Mouse (Mus musculus) megakaryocyte, embryonic 14.5 days (primary cell): ENCODE results near the gene Dio1. TPM values are rescaled to one million over a fixed set of nuclear protein-coding genes. Genes with fewer than 3 reads are reported as not detected.

Experiments used
- H3K27me3 ChIP-seq: replicated peaks from 2 replicates; pipeline ENCODE3; 2012; ENCODE audit warnings: inconsistent platforms
- H3K36me3 ChIP-seq: replicated peaks from 2 replicates; pipeline ENCODE3; 2012; ENCODE audit warnings: low read length, inconsistent platforms, mixed read lengths
- H3K4me1 ChIP-seq: 2 replicates; pipeline ENCODE4 v1.6.1; 2012; ENCODE audit warnings: inconsistent platforms
- H3K4me3 ChIP-seq: replicated peaks from 2 replicates; pipeline ENCODE3; 2012; ENCODE audit warnings: moderate library complexity, mild to moderate bottlenecking, inconsistent platforms
- H3K9me3 ChIP-seq: 2 replicates; pipeline ENCODE4 v1.6.1; 2012; ENCODE audit warnings: inconsistent platforms
- FLI1 ChIP-seq: IDR thresholded peaks from 2 replicates; pipeline ENCODE4 v1.6.1; 2012; ENCODE audit warnings: low read length, inconsistent platforms, mixed read lengths
- GATA1 ChIP-seq: IDR thresholded peaks from 3 replicates; pipeline ENCODE4 v1.6.1; 2012; ENCODE audit warnings: mixed read lengths, low read length, inconsistent platforms, borderline replicate concordance
- polyA plus RNA-seq: library from polyadenylated mRNA; stranded (reverse); fragments of >175 nt; gene quantifications from 2 replicates; pipeline ENCODE4 v1.2.3, GENCODE M21; 2012; ENCODE audit warnings: low replicate concordance; ENCODE audit not compliant: insufficient read depth

Dio1 gene
- polyA plus RNA-seq: not detected in 2 replicates

GRCm38 (mm10) chr4:107306966-107307365 is at the start of gene Dio1:
Dio1 (minus strand) TSS chr4:107307169.
- no peak within 1 kb of the TSS for H3K4me3 ChIP-seq
- TF ChIP-seq FLI1: no peak
- no peak for TF ChIP-seq GATA1
- peaks cover 20% of the 10 kb centered on the region for H3K4me1 ChIP-seq
- H3K27me3 ChIP-seq: peaks cover 53% of the 10 kb centered on the region
- no peaks in the 10 kb centered on the region for H3K36me3 ChIP-seq
- peaks cover 6% of the 10 kb centered on the region for H3K9me3 ChIP-seq

GRCm38 (mm10) chr4:107354543-107354942 is 47.6 kb upstream of the Dio1 start:
- no peak for TF ChIP-seq GATA1
- no peak for TF ChIP-seq FLI1
- no peaks in the 10 kb centered on the region for H3K27me3 ChIP-seq
- H3K4me3 ChIP-seq: no peak overlapping the region
- H3K4me1 ChIP-seq: peaks cover 58% of the 10 kb centered on the region
- peaks cover 77% of the 10 kb centered on the region for H3K36me3 ChIP-seq
- H3K9me3 ChIP-seq: peaks cover 4% of the 10 kb centered on the region

- Histone ChIP-seq H3K27me3 (no peaks in the 10 kb centered on the region), H3K4me3 (no peak overlapping the region), H3K4me1 (peaks cover 58% of the 10 kb centered on the region), H3K36me3 (peaks cover 75% of the 10 kb centered on the region), H3K9me3 (peaks cover 4% of the 10 kb centered on the region)
- no peak for TF ChIP-seq FLI1
- TF ChIP-seq GATA1: no peak
Measured at GRCm38 (mm10) chr4:107354126-107354525, 47.2 kb upstream of the Dio1 start.

- no peaks in the 10 kb centered on the region for H3K27me3 ChIP-seq
- H3K4me3 ChIP-seq: no peak overlapping the region
Measured at GRCm38 (mm10) chr4:107353612-107354011, 46.6 kb upstream of the Dio1 start.

GRCm38 (mm10) chr4:107351368-107351767 is 44.4 kb upstream of the Dio1 start:
- H3K9me3 ChIP-seq: no peaks in the 10 kb centered on the region
- no peaks in the 10 kb centered on the region for H3K27me3 ChIP-seq
- H3K36me3 ChIP-seq: peaks cover 85% of the 10 kb centered on the region
- H3K4me1 ChIP-seq: peaks cover 54% of the 10 kb centered on the region
- H3K4me3 ChIP-seq: no peak overlapping the region
- no peak for TF ChIP-seq FLI1
- TF ChIP-seq GATA1: no peak

More at GRCm38 (mm10) chr4:107353612-107354011, 46.6 kb upstream of the Dio1 start:
- TF ChIP-seq GATA1: no peak
- no peak for TF ChIP-seq FLI1
- Histone ChIP-seq H3K4me1 (peaks cover 60% of the 10 kb centered on the region), H3K9me3 (peaks cover 4% of the 10 kb centered on the region), H3K36me3 (peaks cover 74% of the 10 kb centered on the region)

- no peak for TF ChIP-seq GATA1
- TF ChIP-seq FLI1: no peak
- Histone ChIP-seq H3K4me1 (peaks cover 41% of the 10 kb centered on the region), H3K9me3 (no peaks in the 10 kb centered on the region), H3K4me3 (no peak overlapping the region), H3K27me3 (no peaks in the 10 kb centered on the region), H3K36me3 (peaks cover 88% of the 10 kb centered on the region)
Measured at GRCm38 (mm10) chr4:107349311-107350008, 42.5 kb upstream of the Dio1 start.

- TF ChIP-seq FLI1 (no peak), GATA1 (no peak)
- Histone ChIP-seq H3K36me3 (peaks cover 87% of the 10 kb centered on the region), H3K4me3 (peak overlapping the region; percentile 66), H3K9me3 (no peaks in the 10 kb centered on the region), H3K4me1 (peaks cover 36% of the 10 kb centered on the region), H3K27me3 (no peaks in the 10 kb centered on the region)
Measured at GRCm38 (mm10) chr4:107348529-107349310, 41.8 kb upstream of the Dio1 start.

GRCm38 (mm10) chr4:107347221-107347620 is 40.3 kb upstream of the Dio1 start:
- TF ChIP-seq FLI1 (no peak), GATA1 (no peak)

GRCm38 (mm10) chr4:107344612-107345011 is 37.6 kb upstream of the Dio1 start:
- H3K4me1 ChIP-seq: peaks cover 18% of the 10 kb centered on the region
- H3K4me3 ChIP-seq: no peak overlapping the region
- no peak for TF ChIP-seq FLI1
- TF ChIP-seq GATA1: no peak
- H3K36me3 ChIP-seq: peaks cover 87% of the 10 kb centered on the region
- no peaks in the 10 kb centered on the region for H3K9me3 ChIP-seq
- no peaks in the 10 kb centered on the region for H3K27me3 ChIP-seq

More at GRCm38 (mm10) chr4:107347221-107347620, 40.3 kb upstream of the Dio1 start:
- Histone ChIP-seq H3K36me3 (peaks cover 87% of the 10 kb centered on the region), H3K4me1 (peaks cover 33% of the 10 kb centered on the region), H3K27me3 (no peaks in the 10 kb centered on the region), H3K4me3 (no peak overlapping the region), H3K9me3 (no peaks in the 10 kb centered on the region)

GRCm38 (mm10) chr4:107341354-107341753 is 34.4 kb upstream of the Dio1 start:
- H3K4me3 ChIP-seq: no peak overlapping the region
- no peak for TF ChIP-seq GATA1
- peaks cover 4% of the 10 kb centered on the region; the same call in 1 of the 2 replicates for H3K4me1 ChIP-seq
- peaks cover 87% of the 10 kb centered on the region for H3K36me3 ChIP-seq
- H3K27me3 ChIP-seq: no peaks in the 10 kb centered on the region
- no peaks in the 10 kb centered on the region for H3K9me3 ChIP-seq
